Mouse (Mus musculus): ENCODE data around the gene Itga10.
A peak's percentile ranks its signal among the peaks of the same experiment; 100 is the strongest.
"Not testable (repeated sequence)": the region's sequence is repeated elsewhere in the genome, so short reads cannot be mapped to it uniquely, and the experiment has no call there.

The Itga10 gene

DNA sequence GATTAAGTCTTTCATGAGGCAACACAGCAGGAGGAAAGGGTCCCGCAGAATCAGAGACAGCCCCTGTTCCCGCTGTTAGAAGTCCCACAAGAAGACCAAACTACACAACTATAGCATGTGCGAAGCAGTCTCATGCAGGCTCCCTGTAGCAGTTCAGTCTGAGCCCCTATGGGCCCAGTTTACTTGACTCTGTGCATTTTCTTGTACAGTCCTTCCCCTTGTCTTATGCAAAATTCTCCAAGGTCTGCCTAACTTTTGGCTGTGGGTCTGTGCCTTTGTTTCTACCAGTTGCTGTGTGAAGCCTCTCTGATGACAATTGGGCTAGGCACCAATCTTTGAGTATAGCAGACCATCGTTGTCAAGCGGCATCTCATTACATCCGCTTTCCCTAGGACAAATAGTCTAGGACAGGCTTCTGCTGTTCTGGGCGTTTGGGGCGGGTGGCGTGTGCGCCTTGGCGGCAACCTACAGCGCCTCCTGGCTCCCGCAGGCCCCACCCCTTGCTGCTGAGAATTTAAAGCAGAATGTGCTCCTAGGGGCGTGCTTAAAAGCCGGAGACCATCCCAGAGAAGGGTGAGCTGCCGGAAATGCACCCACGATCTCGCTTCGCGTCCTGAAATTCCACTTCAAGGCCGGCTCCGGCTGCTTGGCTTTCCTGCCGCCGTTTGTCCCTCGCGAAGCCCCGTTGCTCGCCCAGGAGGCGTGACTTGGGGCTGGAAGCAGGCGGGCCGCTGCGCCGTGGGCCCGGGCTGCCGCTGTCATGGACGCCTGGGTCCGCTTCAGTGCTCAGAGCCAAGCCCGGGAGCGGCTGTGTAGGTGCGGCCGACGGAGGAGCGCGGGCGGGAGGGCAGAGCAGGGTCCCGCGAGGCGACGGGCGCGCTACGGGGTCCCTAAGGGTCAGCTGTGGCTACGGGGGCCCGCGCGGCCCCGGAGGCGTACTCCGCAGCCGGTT is 10.2 kb upstream of the Itga10 start, which contains the start of the genes Pex11b and Gm42957:
TSS of gene Pex11b (plus strand) at position 449 of the 952 bp plus-strand sequence.
TSS of gene Gm42957 (plus strand) at position 547 of the 952 bp plus-strand sequence.
- peak; percentile 83 to 85 for DNase-seq

GRCm38 (mm10) chr3:96635906-96636305 is 9.5 kb upstream of the Itga10 start:
- no peak for DNase-seq

- no peak for DNase-seq
Observed at GRCm38 (mm10) chr3:96636448-96636847, 8.9 kb upstream of the Itga10 start.

DNA sequence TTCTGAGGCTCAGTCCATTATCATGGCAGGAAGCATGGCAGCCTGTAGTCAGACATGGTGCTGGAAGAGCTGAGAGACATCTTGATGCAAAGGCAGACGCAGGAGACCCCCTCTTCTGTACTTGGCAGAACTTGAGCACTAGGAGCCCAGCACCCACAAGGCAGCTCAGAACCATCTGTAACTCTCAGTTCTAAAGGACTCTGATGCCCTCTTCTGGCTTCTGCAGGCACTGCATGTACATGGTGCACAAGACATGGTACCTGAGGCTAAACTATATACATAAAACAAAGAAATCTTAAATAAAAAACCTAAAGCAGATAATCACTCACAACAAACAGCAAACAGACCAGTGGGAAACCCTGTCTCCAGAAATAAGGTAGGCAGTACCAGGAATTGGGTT is 6.2 kb upstream of the Itga10 start:
- DNase-seq: peak; percentile 84 to 85

DNA sequence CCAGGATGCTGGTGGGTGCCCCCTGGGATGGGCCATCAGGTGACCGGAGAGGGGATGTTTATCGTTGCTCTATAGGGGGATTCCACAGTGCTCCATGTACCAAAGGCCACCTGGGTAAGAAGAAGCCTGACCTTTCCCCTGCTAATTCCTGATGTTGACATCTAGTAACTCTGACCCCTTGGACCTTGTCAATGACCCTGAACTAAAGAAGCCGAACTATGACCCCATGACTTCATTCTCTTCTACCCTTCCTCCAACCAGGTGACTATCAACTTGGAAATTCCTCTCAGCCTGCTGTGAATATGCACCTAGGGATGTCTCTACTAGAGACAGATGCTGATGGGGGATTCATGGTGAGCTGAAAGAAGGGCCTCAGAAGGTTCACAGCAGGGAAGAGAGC is 2.0 kb downstream of the Itga10 start:
- DNase-seq: no peak

GRCm38 (mm10) chr3:96660901-96661300 is 15.5 kb downstream of the Itga10 start:
- peak; percentile 16 to 28 for DNase-seq

- no peak for DNase-seq
Observed at GRCm38 (mm10) chr3:96662731-96663316, 17.4 kb downstream of the Itga10 start.

DNA sequence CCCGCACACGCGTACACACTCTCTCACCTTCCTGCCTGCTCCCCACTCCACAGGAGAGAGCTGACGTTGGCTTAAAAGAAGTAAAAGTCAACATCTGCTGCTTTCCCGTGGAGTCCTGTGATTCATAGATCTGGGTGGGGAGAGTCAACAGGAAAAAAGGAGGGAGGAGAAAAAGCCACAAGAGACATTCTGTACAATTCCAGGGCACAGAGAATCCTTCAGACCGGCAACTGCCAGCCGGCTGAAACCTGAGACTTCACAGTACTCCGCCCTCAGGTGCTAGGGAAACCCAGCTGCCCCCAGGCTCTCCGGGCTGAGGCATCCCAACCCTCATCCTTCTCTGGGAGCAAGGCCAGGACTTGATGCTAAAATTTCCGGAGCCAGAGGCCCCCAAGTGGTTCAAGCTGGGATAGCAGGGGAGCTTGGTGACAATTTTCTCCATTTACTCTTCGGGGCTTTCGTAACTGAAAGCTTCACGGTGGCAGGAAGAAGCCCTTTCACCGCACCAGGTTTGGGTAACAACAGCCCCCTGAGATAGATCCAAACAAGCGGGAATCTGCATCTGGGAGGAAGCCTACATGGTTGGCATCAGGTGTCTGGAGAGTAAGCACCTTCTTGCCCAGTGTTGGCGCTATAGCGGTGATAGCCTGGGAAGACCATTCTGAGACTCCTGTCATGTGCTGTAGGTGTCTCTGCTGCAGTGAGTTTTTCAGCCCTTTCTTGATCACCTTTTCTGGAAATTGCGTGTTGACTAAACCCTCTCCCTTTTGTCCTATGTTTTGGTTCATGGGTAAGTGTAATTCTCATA is 18.3 kb downstream of the Itga10 start:
- DNase-seq: peak; percentile 73 to 76

DNA sequence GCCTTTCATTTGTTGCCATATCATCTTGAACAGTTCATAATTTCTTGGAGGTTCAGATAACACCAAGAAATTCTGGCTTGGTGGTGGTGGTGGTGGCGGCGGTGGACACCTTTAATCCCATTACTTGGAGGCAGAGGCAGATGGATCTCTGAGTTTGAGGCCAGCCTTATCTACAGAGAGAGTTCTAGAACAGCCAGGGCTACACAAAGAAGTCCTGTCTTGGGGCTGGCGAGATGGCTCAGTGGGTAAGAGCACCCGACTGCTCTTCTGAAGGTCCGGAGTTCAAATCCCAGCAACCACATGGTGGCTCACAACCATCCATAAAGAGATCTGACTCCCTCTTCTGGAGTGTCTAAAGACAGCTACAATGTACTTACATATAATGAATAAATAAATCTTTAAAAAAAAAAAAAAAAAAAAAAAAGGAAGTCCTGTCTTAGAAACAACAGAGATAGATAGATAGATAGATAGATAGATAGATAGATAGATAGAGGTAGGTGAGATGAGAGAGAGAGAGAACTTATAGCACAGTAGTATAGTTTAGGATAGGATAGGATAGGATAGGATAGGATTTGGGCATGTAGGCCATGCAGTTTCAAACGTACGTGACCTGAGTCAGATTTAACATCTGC is 20.5 kb downstream of the Itga10 start:
- DNase-seq: not testable (repeated sequence)

DNA sequence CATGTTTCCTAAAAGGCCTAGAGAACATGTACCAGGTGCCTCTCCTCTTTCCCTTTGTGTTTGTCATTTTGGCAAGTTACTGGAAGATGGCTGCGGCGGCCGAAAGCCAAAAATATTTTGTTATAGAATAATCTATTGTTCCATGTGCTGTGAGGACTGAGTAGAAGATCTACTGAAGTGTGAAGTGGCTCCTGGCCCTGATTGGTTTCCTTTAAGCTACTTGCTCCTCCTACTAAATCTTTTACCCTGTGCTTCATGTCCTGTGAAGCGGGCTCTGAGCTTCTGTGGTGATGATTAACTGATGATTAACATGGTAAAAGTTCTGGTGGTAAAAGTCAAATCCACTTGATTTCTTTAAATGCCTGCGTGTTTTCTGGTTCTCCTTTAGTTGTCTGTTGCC is 21.5 kb downstream of the Itga10 start:
- no peak for DNase-seq

- DNase-seq: peak; percentile 40 to 43
Observed at GRCm38 (mm10) chr3:96667316-96667715, 21.9 kb downstream of the Itga10 start.

DNA sequence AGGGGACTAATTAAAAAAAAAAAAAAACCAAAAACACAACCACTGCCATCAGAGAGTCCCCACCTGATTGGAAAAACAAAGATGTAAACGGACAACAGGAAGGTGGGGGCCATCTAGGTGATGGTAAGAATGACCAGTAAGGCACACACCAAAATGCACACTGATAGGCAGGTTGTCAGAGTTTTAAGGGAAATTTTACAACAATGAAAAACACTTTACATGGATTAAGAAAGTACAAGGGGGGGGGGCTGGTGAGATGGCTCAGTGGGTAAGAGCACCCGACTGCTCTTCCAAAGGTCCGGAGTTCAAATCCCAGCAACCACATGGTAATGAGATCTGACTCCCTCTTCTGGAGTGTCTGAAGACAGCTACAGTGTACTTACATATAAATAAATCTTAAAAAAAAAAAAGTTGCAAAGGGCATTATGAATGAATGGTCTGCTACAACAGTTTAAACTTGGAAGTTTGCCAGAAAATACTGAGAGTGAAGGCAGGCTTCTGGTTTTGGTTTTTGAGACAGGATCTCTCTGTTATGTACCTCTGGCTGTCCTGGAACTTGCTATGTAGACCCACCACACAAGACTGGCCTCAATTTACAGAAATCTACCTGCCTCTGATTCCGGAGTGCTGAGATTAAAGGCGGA is 23.2 kb downstream of the Itga10 start:
- no peak for DNase-seq

GRCm38 (mm10) chr3:96669727-96670468 is 24.5 kb downstream of the Itga10 start, which contains the start of gene Ankrd35:
Gene Ankrd35, plus strand, starts transcription at chr3:96670131.
- peak; percentile 84 to 87 for DNase-seq

- DNase-seq: no peak
Observed at GRCm38 (mm10) chr3:96671519-96671918, 26.1 kb downstream of the Itga10 start.

DNA sequence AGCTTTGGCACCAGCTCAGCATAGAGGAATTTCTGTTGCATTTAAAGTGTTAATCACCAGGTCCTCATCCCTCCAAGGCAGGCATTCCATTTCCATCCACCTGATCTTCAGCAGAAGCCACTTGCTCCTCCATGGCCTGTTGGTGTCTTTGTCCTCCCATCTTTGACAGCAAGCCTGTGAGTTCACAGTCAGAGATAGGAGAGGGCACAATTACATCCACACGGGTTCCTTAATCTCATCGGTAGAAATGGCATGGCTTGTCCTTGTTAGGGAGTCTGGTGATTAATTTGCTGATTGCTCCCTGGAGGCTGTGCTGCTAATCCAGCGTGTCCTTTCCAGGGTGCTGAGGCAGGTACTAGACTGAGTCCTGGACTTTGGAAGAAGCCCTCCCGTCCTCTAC is 28.1 kb downstream of the Itga10 start:
- DNase-seq: no peak

DNA sequence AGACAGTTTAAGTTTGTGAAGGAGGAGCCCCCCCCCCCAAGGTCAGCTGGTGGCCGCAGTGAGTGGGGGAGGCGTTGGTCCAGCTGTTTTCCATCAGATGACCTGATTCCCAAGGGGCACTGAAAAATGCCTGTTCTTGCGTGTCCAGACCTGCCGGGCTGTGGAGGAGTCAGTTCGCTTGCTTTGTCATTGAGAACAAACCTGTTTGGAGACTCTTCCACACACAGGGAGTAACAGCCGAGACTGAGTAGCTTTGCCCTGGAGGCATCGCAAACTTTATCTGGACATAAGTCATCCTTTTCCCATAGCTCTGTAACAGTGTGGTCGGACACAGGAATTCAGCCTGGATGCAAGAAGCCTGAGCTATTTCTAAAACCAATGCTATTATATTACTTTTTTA is 29.1 kb downstream of the Itga10 start:
- no peak for DNase-seq

GRCm38 (mm10) chr3:96675171-96675570 is 29.8 kb downstream of the Itga10 start:
- peak; percentile 34 to 41 for DNase-seq

DNA sequence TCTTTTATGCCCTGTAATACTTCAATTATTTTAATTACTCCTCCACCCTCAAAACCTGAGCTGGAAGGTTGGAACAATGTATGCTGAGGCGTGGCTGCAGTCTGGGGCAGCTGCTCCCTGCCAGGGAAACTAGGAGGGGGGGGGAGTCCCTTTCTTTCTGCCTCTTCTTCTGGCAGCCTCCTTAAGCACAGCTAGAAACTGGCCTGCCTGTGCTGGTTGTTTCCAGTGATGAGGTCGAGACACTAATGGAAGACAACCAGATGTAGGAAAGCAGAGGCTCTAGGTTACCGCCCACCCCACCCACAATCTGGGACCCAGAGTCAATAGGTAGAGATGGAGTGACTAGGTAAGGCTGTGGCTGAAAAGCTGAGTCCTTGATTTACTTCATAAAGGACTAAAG is 30.3 kb downstream of the Itga10 start:
- no peak for DNase-seq

GRCm38 (mm10) chr3:96678456-96678855 is 33.1 kb downstream of the Itga10 start:
- DNase-seq: no peak

DNA sequence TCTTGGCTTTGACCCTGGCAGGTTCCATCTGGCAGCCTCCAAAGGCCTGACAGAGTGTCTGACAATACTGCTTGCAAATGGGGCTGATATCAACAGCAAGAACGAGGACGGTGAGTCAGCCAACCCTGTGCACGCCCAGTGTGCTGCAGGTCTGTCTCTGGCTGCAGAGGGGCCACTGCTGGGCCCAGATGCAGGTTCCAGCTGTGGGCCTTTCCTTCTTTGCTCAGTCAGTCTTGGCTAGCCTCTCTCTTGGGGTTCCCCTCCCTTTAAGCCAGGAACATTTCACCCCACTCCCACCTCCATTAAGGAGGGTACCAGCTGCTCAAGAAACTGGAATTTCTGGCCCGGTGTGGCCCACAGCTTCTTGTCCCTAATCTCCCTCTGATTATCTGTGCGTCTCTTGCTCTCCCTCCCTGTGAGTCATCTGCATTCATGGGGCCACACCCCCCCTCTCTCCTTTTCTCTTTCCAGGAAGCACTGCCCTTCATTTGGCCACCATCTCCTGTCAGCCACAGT is 33.8 kb downstream of the Itga10 start:
- DNase-seq: no peak

All from B cell, adult 2 months (primary cell).